Mouse (Mus musculus) small intestine, adult 2 months (tissue): ENCODE results near the gene Foxa3.

Source experiments
- CTCF ChIP-seq: fragments of 200-500 bp; IDR thresholded peaks from 2 replicates; pipeline ENCODE4 v1.5.1; 2012; ENCODE audit warnings: low read depth, mild to moderate bottlenecking, control low read depth, inconsistent platforms, low read length, moderate library complexity, mixed read lengths; ENCODE audit not compliant: insufficient replicate concordance, insufficient read length; ENCODE audit errors: extremely low read depth
- POLR2A ChIP-seq: fragments of 200-500 bp; IDR thresholded peaks from 2 replicates; pipeline ENCODE4 v1.6.1; 2012; ENCODE audit warnings: low read depth, mild to moderate bottlenecking, control low read depth, inconsistent platforms, low read length, moderate library complexity

DNA sequence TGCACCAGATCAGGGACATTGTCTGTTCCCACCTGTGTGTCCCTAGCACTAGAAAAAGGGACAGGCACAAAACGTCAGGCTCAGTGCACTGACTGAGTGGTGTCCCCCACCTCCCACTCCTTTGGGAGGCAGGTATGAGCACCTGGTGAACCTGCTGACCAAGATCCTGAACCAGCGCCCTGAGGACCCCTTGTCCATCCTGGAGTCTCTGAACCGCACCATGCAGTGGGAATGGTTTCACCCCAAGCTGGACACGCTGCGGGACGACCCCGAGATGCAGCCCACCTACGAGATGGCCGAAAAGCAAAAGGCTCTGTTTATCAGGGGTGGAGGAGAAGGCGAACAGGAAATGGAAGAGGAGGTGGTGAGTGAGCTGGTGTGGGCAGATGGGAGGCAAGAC, 34.1 kb upstream of the Foxa3 start:
- TF ChIP-seq CTCF = no peak
- no peak for TF ChIP-seq POLR2A
